Mouse (Mus musculus): ENCODE measurements around the gene Sema4f.

Sema4f gene

GRCm38 (mm10) chr6:82915889-82916288 is 23.7 kb downstream of the Sema4f start:
- DNase-seq (ENCODE audit: low spot score in 2 of 2) = peak; percentile 61 to 82

- DNase-seq (ENCODE audit: low spot score in 2 of 2) = peak in 1 of 2 experiments; percentile 40
Observed at GRCm38 (mm10) chr6:82913336-82914247, 26.0 kb downstream of the Sema4f start.

GRCm38 (mm10) chr6:82911303-82911702 is 28.3 kb downstream of the Sema4f start:
- no peak for DNase-seq (ENCODE audit: low spot score in 2 of 2)

- peak in 1 of 2 experiments; percentile 39 for DNase-seq (ENCODE audit: low spot score in 2 of 2)
Observed at GRCm38 (mm10) chr6:82909136-82909855, 30.3 kb downstream of the Sema4f start.

- no peak for DNase-seq (ENCODE audit: low spot score in 2 of 2)
Observed at GRCm38 (mm10) chr6:82908034-82908433, 31.5 kb downstream of the Sema4f start.

GRCm38 (mm10) chr6:82906985-82907384 is 32.6 kb downstream of the Sema4f start:
- DNase-seq (ENCODE audit: low spot score in 2 of 2) = no peak

- no peak for DNase-seq (ENCODE audit: low spot score in 2 of 2)
Observed at GRCm38 (mm10) chr6:82902559-82902958, 37.0 kb downstream of the Sema4f start.

GRCm38 (mm10) chr6:82898745-82899144 is 40.8 kb downstream of the Sema4f start:
- no peak for DNase-seq (ENCODE audit: low spot score in 2 of 2)

- no peak for DNase-seq (ENCODE audit: low spot score in 2 of 2)
Observed at GRCm38 (mm10) chr6:82898227-82898626, 41.3 kb downstream of the Sema4f start.

GRCm38 (mm10) chr6:82897311-82897710 is 42.3 kb downstream of the Sema4f start:
- no peak for DNase-seq (ENCODE audit: low spot score in 2 of 2)

GRCm38 (mm10) chr6:82893415-82893814 is 46.2 kb downstream of the Sema4f start:
- DNase-seq (ENCODE audit: low spot score in 2 of 2) = no peak

- DNase-seq (ENCODE audit: low spot score in 2 of 2) = peak in 1 of 2 experiments; percentile 56
Observed at GRCm38 (mm10) chr6:82892540-82892939, 47.0 kb downstream of the Sema4f start.

GRCm38 (mm10) chr6:82891488-82891887 is 48.1 kb downstream of the Sema4f start:
- DNase-seq (ENCODE audit: low spot score in 2 of 2) = no peak

GRCm38 (mm10) chr6:82886330-82886729 is 53.2 kb downstream of the Sema4f start:
- no peak for DNase-seq (ENCODE audit: low spot score in 2 of 2)

- DNase-seq (ENCODE audit: low spot score in 2 of 2) = no peak
Observed at GRCm38 (mm10) chr6:82885909-82886308, 53.7 kb downstream of the Sema4f start.

GRCm38 (mm10) chr6:82885441-82885840 is 54.1 kb downstream of the Sema4f start:
- DNase-seq (ENCODE audit: low spot score in 2 of 2) = no peak

- no peak for DNase-seq (ENCODE audit: low spot score in 2 of 2)
Observed at GRCm38 (mm10) chr6:82884570-82884969, 55.0 kb downstream of the Sema4f start.

- DNase-seq (ENCODE audit: low spot score in 2 of 2) = peak in 1 of 2 experiments; percentile 50
Observed at GRCm38 (mm10) chr6:82881485-82882096, 58.0 kb downstream of the Sema4f start.

GRCm38 (mm10) chr6:82880807-82881206 is 58.8 kb downstream of the Sema4f start:
- DNase-seq (ENCODE audit: low spot score in 2 of 2) = peak in 1 of 2 experiments; percentile 51

- no peak for DNase-seq (ENCODE audit: low spot score in 2 of 2)
Observed at GRCm38 (mm10) chr6:82879463-82880089, 60.0 kb downstream of the Sema4f start.

GRCm38 (mm10) chr6:82875509-82875935 is 64.0 kb downstream of the Sema4f start:
- DNase-seq (ENCODE audit: low spot score in 2 of 2) = no peak

- no peak for DNase-seq (ENCODE audit: low spot score in 2 of 2)
Observed at GRCm38 (mm10) chr6:82872332-82872707, 67.2 kb downstream of the Sema4f start.

Measured in spleen, postnatal 10 days (tissue).